Mouse (Mus musculus) forebrain, embryonic 11.5 days (tissue): Measurements from ENCODE around the gene Zbtb34. TPM values are rescaled to one million over a fixed set of nuclear protein-coding genes. Genes with fewer than 3 reads are reported as not detected.

ENCODE experiments used
- ATAC-seq: fragments of 200-750 bp; cut with Nextera tagmentation; replicated peaks from 2 replicates; pipeline ENCODE4 v1.8.0; 2017; ENCODE audit warnings: moderate TSS enrichment; ENCODE audit not compliant: low FRiP score
- DNase-seq: peaks from one replicate; pipeline ENCODE4 v3.0.0-alpha.2; 2017; ENCODE audit warnings: low spot score
- H3K27ac ChIP-seq: fragments of 300-500 bp; sonication (generic); 2 replicates; pipeline ENCODE4 v1.5.1; 2014; ENCODE audit warnings: low read depth, low read length
- H3K27me3 ChIP-seq: fragments of 300-500 bp; sonication (generic); 2 replicates; pipeline ENCODE4 v1.6.1; 2014; ENCODE audit warnings: mild to moderate bottlenecking, low read length, mixed read lengths; ENCODE audit not compliant: control insufficient read depth, insufficient read depth
- H3K36me3 ChIP-seq: fragments of 300-500 bp; sonication (generic); 2 replicates; pipeline ENCODE4 v1.6.1; 2014; ENCODE audit warnings: mild to moderate bottlenecking, low read length, moderate library complexity, mixed read lengths; ENCODE audit not compliant: control insufficient read depth, insufficient read depth
- H3K4me1 ChIP-seq: fragments of 300-500 bp; sonication (generic); replicated peaks from 2 replicates; pipeline ENCODE4 v1.6.1; 2014; ENCODE audit warnings: low read length, mixed read lengths; ENCODE audit not compliant: control insufficient read depth, insufficient read depth
- H3K4me2 ChIP-seq: fragments of 300-500 bp; sonication (generic); 2 replicates; pipeline ENCODE4 v1.6.1; 2014; ENCODE audit warnings: low read depth, mild to moderate bottlenecking, low read length, moderate library complexity, mixed read lengths; ENCODE audit not compliant: severe bottlenecking
- H3K4me3 ChIP-seq: fragments of 300-500 bp; sonication (generic); 2 replicates; pipeline ENCODE4 v1.5.1; 2014; ENCODE audit warnings: low read depth, low read length
- H3K9ac ChIP-seq: fragments of 300-500 bp; sonication (generic); 2 replicates; pipeline ENCODE4 v1.6.1; 2014; ENCODE audit warnings: low read length
- H3K9me3 ChIP-seq: fragments of 300-500 bp; sonication (generic); 2 replicates; pipeline ENCODE4 v1.6.1; 2016; ENCODE audit warnings: low read length, mixed read lengths; ENCODE audit not compliant: control insufficient read depth
- WGBS: fragments of 180-500 bp; shearing (Covaris S2); extraction: QIAGEN DNeasy Blood & Tissue Kit; methylation state at CpG from one replicate; pipeline ENCODE4 v1.1.7; 2014; 5-methylcytosine and 5-hydroxymethylcytosine counted together
- polyA plus RNA-seq: library from polyadenylated mRNA; unstranded; fragments of >200 nt; fragmentation: Nextera tagmentation; extraction: Ambion mirVana; gene quantifications from 2 replicates; pipeline ENCODE4 v1.2.1, GENCODE M21; 2014

The Zbtb34 gene
- polyA plus RNA-seq, 1 experiment from 2014 or later = 10.6 TPM

- Histone ChIP-seq H3K9ac (no peak overlapping the region), H3K27me3 (no peaks in the 10 kb centered on the region), H3K9me3 (no peaks in the 10 kb centered on the region), H3K27ac (no peak overlapping the region), H3K4me1 (peaks cover 4% of the 10 kb centered on the region; the same call in 1 of the 2 replicates), H3K36me3 (no peaks in the 10 kb centered on the region), H3K4me3 (no peak overlapping the region), H3K4me2 (no peak overlapping the region)
- WGBS = 89% methylated on average over 7 of the region's 7 CpGs
- DNase-seq (no peak), ATAC-seq (no peak)
Measured at GRCm38 (mm10) chr2:33462066-33462465, 30.9 kb upstream of the Zbtb34 start.

- no peak for DNase-seq
- Histone ChIP-seq H3K9me3 (no peaks in the 10 kb centered on the region), H3K4me3 (no peak overlapping the region), H3K27ac (no peak overlapping the region), H3K36me3 (no peaks in the 10 kb centered on the region), H3K27me3 (no peaks in the 10 kb centered on the region), H3K4me2 (no peak overlapping the region), H3K9ac (no peak overlapping the region), H3K4me1 (0 out of 2 replicates have a peak, but pooled peaks cover 2% of the 10 kb centered on the region)
- ATAC-seq = no peak
- 78% methylated on average over 1 of the region's 1 CpGs for WGBS
Measured at GRCm38 (mm10) chr2:33461066-33461465, 29.9 kb upstream of the Zbtb34 start.

GRCm38 (mm10) chr2:33459660-33460059 is 28.5 kb upstream of the Zbtb34 start:
- Histone ChIP-seq H3K4me1 (no peaks in the 10 kb centered on the region), H3K9ac (no peak overlapping the region), H3K27ac (no peak overlapping the region), H3K36me3 (no peaks in the 10 kb centered on the region), H3K9me3 (no peaks in the 10 kb centered on the region), H3K4me2 (no peak overlapping the region), H3K4me3 (no peak overlapping the region), H3K27me3 (no peaks in the 10 kb centered on the region)
- WGBS = 83% methylated on average over 4 of the region's 4 CpGs
- ATAC-seq (no peak), DNase-seq (no peak)

GRCm38 (mm10) chr2:33456696-33457095 is 25.6 kb upstream of the Zbtb34 start:
- no peak overlapping the region for H3K27ac ChIP-seq
- WGBS = 96% methylated on average over 3 of the region's 3 CpGs
- DNase-seq = no peak
- H3K4me3 ChIP-seq = no peak overlapping the region
- no peaks in the 10 kb centered on the region for H3K27me3 ChIP-seq
- no peak for ATAC-seq
- H3K36me3 ChIP-seq = no peaks in the 10 kb centered on the region; the same call in none of the 2 replicates
- H3K4me2 ChIP-seq = no peak overlapping the region
- no peaks in the 10 kb centered on the region for H3K4me1 ChIP-seq
- no peaks in the 10 kb centered on the region for H3K9me3 ChIP-seq
- H3K9ac ChIP-seq = no peak overlapping the region

- Histone ChIP-seq H3K4me3 (no peak overlapping the region), H3K27ac (no peak overlapping the region), H3K9ac (no peak overlapping the region), H3K36me3 (no peaks in the 10 kb centered on the region; the same call in none of the 2 replicates), H3K4me1 (no peaks in the 10 kb centered on the region), H3K4me2 (no peak overlapping the region), H3K27me3 (no peaks in the 10 kb centered on the region), H3K9me3 (no peaks in the 10 kb centered on the region)
- ATAC-seq = no peak
- DNase-seq = no peak
- 91% methylated on average over 5 of the region's 5 CpGs for WGBS
Measured at GRCm38 (mm10) chr2:33456242-33456641, 25.1 kb upstream of the Zbtb34 start.

GRCm38 (mm10) chr2:33455350-33455749 is 24.2 kb upstream of the Zbtb34 start:
- DNase-seq (no peak), ATAC-seq (no peak)
- Histone ChIP-seq H3K9ac (no peak overlapping the region), H3K9me3 (no peaks in the 10 kb centered on the region), H3K36me3 (no peaks in the 10 kb centered on the region; the same call in none of the 2 replicates), H3K4me3 (no peak overlapping the region), H3K27ac (no peak overlapping the region), H3K4me1 (no peaks in the 10 kb centered on the region), H3K27me3 (no peaks in the 10 kb centered on the region), H3K4me2 (no peak overlapping the region)
- 77% methylated on average over 3 of the region's 3 CpGs for WGBS

GRCm38 (mm10) chr2:33454816-33455215 is 23.7 kb upstream of the Zbtb34 start:
- H3K4me1 ChIP-seq = no peaks in the 10 kb centered on the region
- no peak overlapping the region for H3K4me2 ChIP-seq
- no peaks in the 10 kb centered on the region for H3K27me3 ChIP-seq
- no peaks in the 10 kb centered on the region for H3K9me3 ChIP-seq
- WGBS = 89% methylated on average over 8 of the region's 8 CpGs
- H3K27ac ChIP-seq = no peak overlapping the region
- H3K4me3 ChIP-seq = no peak overlapping the region
- no peak overlapping the region for H3K9ac ChIP-seq
- no peaks in the 10 kb centered on the region; the same call in none of the 2 replicates for H3K36me3 ChIP-seq
- ATAC-seq = no peak
- DNase-seq = no peak

- Histone ChIP-seq H3K27ac (no peak overlapping the region), H3K9me3 (no peaks in the 10 kb centered on the region), H3K36me3 (no peaks in the 10 kb centered on the region; the same call in none of the 2 replicates), H3K4me3 (no peak overlapping the region), H3K27me3 (no peaks in the 10 kb centered on the region), H3K4me2 (no peak overlapping the region), H3K9ac (no peak overlapping the region), H3K4me1 (no peaks in the 10 kb centered on the region)
- no peak for ATAC-seq
- DNase-seq = no peak
- 87% methylated on average over 3 of the region's 3 CpGs for WGBS
Measured at GRCm38 (mm10) chr2:33453476-33453875, 22.4 kb upstream of the Zbtb34 start.

- Histone ChIP-seq H3K4me3 (no peak overlapping the region), H3K27ac (no peak overlapping the region), H3K9me3 (no peaks in the 10 kb centered on the region), H3K27me3 (no peaks in the 10 kb centered on the region), H3K9ac (no peak overlapping the region), H3K4me2 (no peak overlapping the region), H3K36me3 (no peaks in the 10 kb centered on the region; the same call in none of the 2 replicates), H3K4me1 (no peaks in the 10 kb centered on the region)
- DNase-seq (no peak), ATAC-seq (no peak)
- WGBS = 89% methylated on average over 5 of the region's 5 CpGs
Measured at GRCm38 (mm10) chr2:33452721-33453120, 21.6 kb upstream of the Zbtb34 start.
